Mouse (Mus musculus) heart, postnatal 0 days (tissue): ENCODE measurements around the gene Lrp1.

ENCODE experiments used
- CTCF ChIP-seq: IDR thresholded peaks from 2 replicates; pipeline ENCODE4 v1.5.1; 2016; ENCODE audit warnings: antibody characterized with exemption, control low read depth, low read depth
- EP300 ChIP-seq: IDR thresholded peaks from 2 replicates; pipeline ENCODE4 v1.6.1; 2016; ENCODE audit warnings: antibody characterized with exemption, low read depth

GRCm38 (mm10) chr10:127555703-127556102 lies 65.2 kb downstream of the Lrp1 start:
- TF ChIP-seq EP300, result no peak
- TF ChIP-seq CTCF, result peak; percentile 44
